Mouse (Mus musculus): ENCODE results near the gene Akt1s1.

The Akt1s1 gene

GRCm38 (mm10) chr7:44848561-44849415 is at the start of gene Akt1s1, which contains the start of gene Tbc1d17:
Akt1s1 (plus strand) TSS chr7:44848991.
Tbc1d17 (minus strand) TSS chr7:44849079.
- peak; percentile 100 for DNase-seq (ENCODE audit: low read depth, low spot score)

GRCm38 (mm10) chr7:44808927-44809326 is 39.9 kb upstream of the Akt1s1 start:
- DNase-seq (ENCODE audit: low read depth, low spot score): no peak

GRCm38 (mm10) chr7:44809466-44809865 is 39.3 kb upstream of the Akt1s1 start:
- no peak for DNase-seq (ENCODE audit: low read depth, low spot score)

- DNase-seq (ENCODE audit: low read depth, low spot score): no peak
Observed at GRCm38 (mm10) chr7:44810365-44810764, 38.4 kb upstream of the Akt1s1 start.

DNA sequence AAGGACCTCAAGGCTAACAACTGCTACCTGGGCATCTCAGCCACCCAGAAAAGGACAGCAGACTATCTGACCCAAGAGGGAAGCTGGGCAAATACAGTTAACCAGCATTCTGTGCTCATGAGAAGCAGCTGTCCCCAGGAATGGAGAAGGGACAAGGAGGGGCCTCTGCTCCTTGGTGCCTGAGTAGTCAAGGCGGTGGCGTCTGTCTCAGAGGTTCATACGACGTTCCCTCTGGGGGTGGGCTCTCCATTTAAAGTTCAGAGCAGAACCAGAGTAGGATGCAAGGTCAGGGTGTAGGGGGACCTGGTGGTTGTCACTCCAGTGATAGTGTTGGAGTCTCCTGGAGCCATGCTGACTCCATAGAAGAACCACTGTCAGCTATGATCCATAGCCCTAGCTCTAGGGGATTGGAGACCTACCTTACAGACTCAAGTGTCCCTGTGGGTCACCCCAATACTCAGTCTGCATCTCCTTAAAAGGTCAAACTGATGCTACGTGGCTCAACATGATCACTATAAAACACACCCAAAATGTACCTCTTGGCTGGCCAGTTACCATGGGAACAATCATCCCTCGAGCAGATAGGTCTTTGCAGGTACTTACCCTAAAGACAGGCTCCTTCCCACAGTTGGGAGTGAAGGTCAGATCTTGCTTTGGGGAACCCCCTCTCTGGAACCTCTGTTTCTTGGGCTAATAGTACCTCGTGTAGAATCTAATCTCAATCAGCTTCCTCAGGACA is 37.8 kb upstream of the Akt1s1 start:
- DNase-seq (ENCODE audit: low read depth, low spot score): no peak

DNA sequence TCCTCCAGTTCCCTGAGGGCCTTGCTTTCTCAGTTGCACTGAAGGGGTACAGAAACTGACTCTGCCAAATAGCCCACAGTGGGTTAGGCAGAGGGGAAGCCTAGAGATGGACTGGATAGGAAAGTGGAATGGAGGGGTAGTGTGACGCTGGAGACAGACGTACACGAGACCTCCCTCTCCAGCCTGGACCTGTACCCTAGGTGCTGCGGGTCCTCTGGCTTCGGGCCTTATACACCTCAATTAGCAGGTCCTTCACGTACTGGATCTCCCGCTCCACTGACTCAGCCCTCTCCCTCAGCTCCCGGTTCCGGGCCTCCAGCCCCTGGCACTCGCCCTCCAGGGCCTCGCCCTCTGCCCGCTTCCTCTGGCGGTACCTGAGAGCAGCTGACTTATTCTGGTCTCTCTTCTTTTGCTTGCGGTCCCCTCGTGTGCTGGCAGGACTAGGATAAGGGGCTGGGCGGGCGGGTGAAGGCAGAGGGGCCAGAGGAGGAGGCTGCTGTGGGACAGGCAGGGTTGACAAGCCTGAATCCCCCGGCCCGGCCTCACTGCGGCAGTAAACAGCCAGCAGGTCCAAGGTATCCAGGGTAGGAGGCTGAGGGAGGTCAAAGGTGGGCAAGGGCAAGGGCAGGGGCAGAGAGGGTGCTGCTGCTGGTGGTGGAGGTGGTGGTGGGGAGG is 36.0 kb upstream of the Akt1s1 start:
- no peak for DNase-seq (ENCODE audit: low read depth, low spot score)

DNA sequence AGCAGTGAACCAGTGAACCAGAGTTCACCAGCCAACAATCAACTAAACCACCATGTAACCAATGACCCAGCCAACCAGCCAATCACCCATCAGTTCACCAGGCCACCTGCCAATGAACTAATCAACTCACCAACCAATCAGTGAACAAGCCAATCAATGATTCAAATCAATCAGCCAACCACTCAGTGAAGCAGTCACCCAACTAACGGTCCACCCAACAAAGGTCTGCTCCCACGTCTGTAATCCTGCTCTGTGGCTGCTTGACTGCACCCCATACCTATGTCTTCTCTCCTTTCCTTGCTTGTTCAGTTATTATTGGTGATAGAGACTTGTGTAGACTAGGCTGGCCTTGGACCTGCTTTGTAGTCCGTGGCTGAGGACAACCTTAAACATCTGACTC is 34.8 kb upstream of the Akt1s1 start:
- DNase-seq (ENCODE audit: low read depth, low spot score): no peak

GRCm38 (mm10) chr7:44814423-44814822 is 34.4 kb upstream of the Akt1s1 start:
- no peak for DNase-seq (ENCODE audit: low read depth, low spot score)

DNA sequence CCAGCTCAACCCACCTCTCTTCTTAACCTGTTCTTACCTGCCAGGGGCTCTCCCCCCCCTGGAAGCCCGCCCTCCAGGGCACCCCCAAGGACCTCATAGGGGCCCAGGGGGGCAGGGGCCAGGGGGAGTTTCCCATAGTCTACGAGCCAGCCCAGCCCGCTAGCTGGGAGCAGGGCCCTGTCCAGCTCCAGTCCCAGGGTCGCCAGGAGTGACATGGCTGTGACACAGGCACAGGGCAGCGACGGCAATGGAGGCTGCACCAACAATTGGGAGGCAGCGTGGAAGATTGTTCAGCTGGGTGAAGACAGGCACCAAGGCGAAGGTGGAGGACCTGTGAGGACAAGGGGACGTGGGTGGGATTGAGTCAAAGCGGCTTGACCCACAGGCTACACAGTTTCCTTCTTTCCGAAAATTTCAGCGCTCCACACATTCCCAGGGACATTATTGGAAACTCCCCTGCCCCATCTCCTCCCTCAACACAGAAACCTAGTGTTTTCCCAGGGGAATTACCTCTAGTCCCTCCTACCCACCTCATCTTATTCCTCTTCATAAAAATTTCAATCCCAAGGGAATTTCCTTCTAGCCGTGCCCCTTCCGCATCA is 33.7 kb upstream of the Akt1s1 start:
- no peak for DNase-seq (ENCODE audit: low read depth, low spot score)

GRCm38 (mm10) chr7:44815721-44816469 is 32.9 kb upstream of the Akt1s1 start, which contains the start of the genes Nup62 and Il4i1:
Nup62 (plus strand) TSS chr7:44816088.
Il4i1 (plus strand) TSS chr7:44816387.
- peak; percentile 99 for DNase-seq (ENCODE audit: low read depth, low spot score)

DNA sequence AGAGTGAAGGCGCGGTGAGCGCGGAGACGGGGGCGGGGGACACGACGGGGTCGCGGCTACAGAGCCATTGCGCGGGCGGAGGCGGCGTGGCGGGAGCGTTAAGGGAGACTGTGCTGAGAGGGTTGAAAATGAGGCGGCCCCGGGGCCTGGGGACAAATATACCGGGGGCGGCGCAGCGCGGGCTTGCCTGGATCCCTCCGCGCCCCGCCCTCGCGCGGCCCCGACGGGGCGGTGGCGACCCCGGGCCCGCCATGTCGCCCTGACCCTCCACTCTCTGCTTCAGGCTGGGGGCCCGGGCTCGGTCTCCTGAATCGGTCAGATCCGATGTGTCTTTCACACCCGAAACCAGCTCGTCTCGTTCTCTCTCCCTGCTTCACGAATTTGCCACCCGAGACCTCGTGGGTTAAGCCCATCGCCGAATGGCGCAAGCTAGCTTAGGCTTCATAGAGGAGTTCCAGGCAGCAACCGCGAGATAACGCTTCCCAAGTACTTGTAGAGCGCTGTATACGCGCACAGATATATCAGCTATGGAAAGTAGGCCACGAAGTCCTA is 32.2 kb upstream of the Akt1s1 start, which contains the start of gene Atf5:
Gene Atf5 (minus strand): TSS at position 189 of the 552 bp plus-strand sequence.
- no peak for DNase-seq (ENCODE audit: low read depth, low spot score)

GRCm38 (mm10) chr7:44817441-44817840 is 31.4 kb upstream of the Akt1s1 start:
- no peak for DNase-seq (ENCODE audit: low read depth, low spot score)

- DNase-seq (ENCODE audit: low read depth, low spot score): no peak
Observed at GRCm38 (mm10) chr7:44818164-44818563, 30.6 kb upstream of the Akt1s1 start.

GRCm38 (mm10) chr7:44818751-44819235 is 30.0 kb upstream of the Akt1s1 start:
- no peak for DNase-seq (ENCODE audit: low read depth, low spot score)

- DNase-seq (ENCODE audit: low read depth, low spot score): no peak
Observed at GRCm38 (mm10) chr7:44819391-44819790, 29.4 kb upstream of the Akt1s1 start.

DNA sequence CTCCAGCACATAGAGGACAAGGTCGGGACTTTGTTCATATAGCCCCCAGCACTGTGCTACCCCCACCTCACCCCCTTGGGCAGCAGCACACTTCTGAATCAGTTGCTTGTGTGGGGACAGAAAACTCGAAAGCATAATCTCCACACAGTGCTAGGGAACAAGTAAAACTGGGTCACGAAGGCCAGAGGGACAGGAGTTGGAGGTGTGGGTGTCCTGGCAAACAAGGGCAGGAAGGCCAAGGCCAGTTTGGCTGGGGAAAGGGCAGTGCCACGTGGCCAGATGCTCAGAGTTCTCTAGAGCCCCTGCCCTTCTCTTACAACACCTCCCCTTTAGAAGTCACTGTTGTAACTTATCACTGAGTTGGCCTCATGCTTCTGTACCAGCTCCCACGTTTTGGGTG is 28.9 kb upstream of the Akt1s1 start:
- no peak for DNase-seq (ENCODE audit: low read depth, low spot score)

DNA sequence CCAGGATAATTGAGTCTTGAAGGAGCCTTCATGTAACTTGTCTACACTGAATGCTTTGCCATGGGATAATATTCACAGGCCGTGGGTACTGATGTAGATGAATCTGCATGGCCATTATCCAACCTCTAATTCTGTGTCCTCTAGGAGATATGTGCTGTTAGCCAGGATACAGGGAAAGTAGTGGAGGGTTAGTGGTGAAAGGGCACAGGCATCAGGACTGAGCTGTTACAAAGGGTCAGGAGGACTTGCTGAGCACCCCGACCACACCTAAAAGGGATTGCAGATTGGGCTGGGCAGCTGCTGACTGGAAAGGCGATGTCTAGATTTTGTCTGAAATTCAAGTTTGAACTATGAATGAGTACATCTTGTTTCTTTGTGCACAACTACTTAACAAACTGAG is 28.3 kb upstream of the Akt1s1 start:
- no peak for DNase-seq (ENCODE audit: low read depth, low spot score)

- no peak for DNase-seq (ENCODE audit: low read depth, low spot score)
Observed at GRCm38 (mm10) chr7:44821666-44822448, 26.9 kb upstream of the Akt1s1 start.

GRCm38 (mm10) chr7:44823409-44823808 is 25.4 kb upstream of the Akt1s1 start:
- DNase-seq (ENCODE audit: low read depth, low spot score): peak; percentile 42

Data from CD4-positive helper T cell, adult 2 months (primary cell).